Mouse (Mus musculus): ENCODE measurements around the gene Zfp300.

The Zfp300 gene

GRCm38 (mm10) chrX:21088983-21089866, at the start of gene Zfp300:
Zfp300 (minus strand) TSS chrX:21089527.
- peak; percentile 67 for DNase-seq

DNA sequence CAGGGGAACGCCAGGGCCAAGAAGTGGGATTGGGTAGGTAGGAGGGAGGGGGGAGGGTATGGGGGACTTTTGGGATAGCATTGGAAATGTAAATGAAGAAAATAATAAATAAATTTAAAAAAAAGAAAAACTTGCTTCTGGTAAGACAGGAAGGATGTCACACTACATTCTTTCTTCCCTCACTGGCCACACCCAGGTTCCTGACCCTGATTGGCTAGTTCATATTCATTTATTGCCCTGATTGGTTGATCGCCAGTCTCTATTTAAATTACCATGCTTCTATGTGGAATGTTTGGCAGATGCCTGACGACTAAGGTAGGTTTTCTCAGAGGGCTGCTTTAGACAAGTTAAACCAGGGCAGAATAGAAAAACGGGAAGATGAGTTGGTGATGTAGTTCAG, 26.2 kb upstream of the Zfp300 start, which contains the start of gene Ssxa1:
TSS of gene Ssxa1 (plus strand) at position 301 of the 400 bp plus-strand sequence.
- DNase-seq: no peak

DNA sequence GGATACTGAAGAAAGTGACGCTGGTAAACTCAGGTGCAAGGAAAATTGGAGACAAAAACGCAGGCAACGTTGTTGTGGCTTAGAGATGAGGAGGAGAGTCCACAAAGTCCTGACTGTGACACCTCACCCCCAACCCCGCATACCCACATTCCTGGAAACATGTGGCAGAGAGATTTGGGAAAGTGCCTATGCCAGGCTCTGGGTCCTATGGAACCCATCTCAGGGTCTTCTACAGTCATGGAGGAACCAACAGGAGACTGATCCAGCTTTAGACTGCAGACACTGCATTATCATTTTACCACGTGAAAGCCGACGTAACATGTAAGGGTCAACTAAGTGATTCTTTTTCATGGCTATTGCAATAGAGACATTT, 526 bp upstream of the Zfp300 start:
- peak; percentile 5 for DNase-seq

GRCm38 (mm10) chrX:21088645-21088982, 713 bp downstream of the Zfp300 start:
- no peak for DNase-seq

DNA sequence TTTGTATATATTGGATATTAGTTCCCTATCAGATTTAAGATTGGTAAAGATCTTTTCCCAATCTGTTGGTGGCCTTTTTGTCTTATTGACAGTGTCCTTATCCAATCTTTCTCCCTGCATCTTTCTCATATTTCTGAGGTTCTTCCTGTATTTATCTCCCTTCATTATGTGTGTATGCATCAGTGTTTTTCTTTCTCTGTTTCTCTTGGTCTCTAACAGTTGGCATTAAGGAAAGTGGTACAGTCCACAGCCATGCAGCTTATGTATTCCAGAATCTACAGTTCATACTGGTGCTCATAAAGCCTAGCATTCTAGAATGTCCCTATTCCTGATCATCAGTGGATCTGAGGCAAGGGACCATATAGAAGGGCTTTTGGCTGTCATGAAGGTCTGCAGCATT, 21.2 kb downstream of the Zfp300 start, which contains the start of gene Spaca5:
TSS of gene Spaca5 (plus strand) at position 301 of the 400 bp plus-strand sequence.
- no peak for DNase-seq

- DNase-seq: no peak
Observed at GRCm38 (mm10) chrX:21062544-21062890, 26.8 kb downstream of the Zfp300 start.

- peak; percentile 65 for DNase-seq
Observed at GRCm38 (mm10) chrX:21061866-21062543, 27.3 kb downstream of the Zfp300 start, which contains the start of gene Zfp182. Zfp182 (minus strand) TSS chrX:21062316.

DNA sequence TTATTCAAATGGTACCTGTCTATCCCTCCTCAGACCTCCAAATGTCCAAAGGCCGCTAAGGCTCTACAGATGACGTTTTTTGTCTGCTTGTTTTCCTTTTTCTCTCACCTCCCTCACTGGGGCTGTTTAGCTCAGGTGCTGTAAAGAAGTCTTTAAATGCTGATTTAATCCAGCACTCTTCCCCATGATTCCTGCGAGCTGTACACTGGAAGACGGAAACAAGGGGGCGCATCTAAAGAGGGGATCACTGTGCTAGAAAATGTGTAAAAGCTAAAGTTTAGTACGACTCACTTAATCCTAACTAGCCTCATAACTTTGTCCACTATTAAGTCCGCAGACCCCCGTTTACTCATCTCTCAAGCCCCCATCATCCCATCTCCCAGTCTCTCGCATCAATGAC, 27.9 kb downstream of the Zfp300 start:
- DNase-seq: no peak
